Mouse (Mus musculus): ENCODE measurements at regions not wholly inside any gene's neighbourhood (a gene's known extent, or its start where the extent isn't known, plus 50 kb on each side); places are given as distances from the start of the nearest gene placed in this dataset.
"Not testable (repeated sequence)": the region's sequence is repeated elsewhere in the genome, so short reads cannot be mapped to it uniquely, and the experiment has no call there.

DNA sequence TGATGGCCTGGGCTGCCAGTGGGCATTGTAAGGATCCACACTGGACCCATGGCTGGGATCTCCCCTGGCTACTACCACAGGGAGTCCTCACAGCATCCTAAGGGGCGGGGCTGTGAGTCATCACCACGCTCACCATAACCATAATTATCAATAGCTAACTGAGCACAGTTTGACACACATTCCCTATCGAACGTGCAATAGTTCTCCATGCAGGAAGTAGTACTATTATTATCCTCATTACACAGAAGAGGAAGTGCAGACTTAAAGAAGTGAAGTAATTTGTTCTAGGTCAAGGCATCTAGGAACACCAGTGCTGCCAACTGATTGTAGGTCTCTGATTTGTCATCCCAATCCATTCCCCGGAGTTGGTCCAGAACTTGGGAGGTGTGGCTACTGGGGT lies 84.1 kb upstream of the Trim2 start:
- no peak for ATAC-seq

DNA sequence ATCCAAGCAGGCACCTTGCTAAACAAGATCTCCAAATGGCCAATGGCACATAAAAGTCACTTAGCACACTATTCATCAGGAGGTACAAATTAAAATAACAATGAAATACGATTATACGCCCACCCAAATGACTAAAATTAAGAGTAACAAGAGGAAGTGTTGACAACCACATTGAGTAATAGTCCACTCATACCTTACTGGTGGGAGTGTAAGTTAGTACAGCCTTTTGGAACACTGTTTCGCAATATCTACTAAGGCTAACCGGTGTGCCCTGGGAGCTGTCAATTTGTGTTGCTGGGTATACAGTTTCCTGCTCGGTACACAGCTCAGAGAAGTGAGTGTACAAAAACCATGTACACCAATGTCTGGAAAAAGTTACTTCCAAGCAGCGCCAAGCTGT lies 81.8 kb upstream of the Trim2 start:
- Histone ChIP-seq H3K4me1 (peaks cover 22% of the 10 kb centered on the region), H3K4me3 (no peak overlapping the region), H3K9me3 (replicated peaks) (no peaks in the 10 kb centered on the region), H3K4me2 (no peak overlapping the region), H3K9ac (no peak overlapping the region), H3K27ac (no peak overlapping the region), H3K36me3 (no peaks in the 10 kb centered on the region), H3K27me3 (replicated peaks) (no peaks in the 10 kb centered on the region)
- 55% methylated on average over 6 of the region's 6 CpGs for WGBS (ENCODE audit: insufficient replicate concordance)
- no peak for ATAC-seq

More for the DNA sequence above, 84.1 kb upstream of the Trim2 start:
- WGBS (ENCODE audit: insufficient replicate concordance): 60% methylated on average over 5 of the region's 5 CpGs
- Histone ChIP-seq H3K4me2 (no peak overlapping the region), H3K27ac (no peak overlapping the region), H3K27me3 (replicated peaks) (no peaks in the 10 kb centered on the region), H3K9me3 (replicated peaks) (no peaks in the 10 kb centered on the region), H3K36me3 (no peaks in the 10 kb centered on the region), H3K4me1 (peaks cover 9% of the 10 kb centered on the region), H3K9ac (no peak overlapping the region), H3K4me3 (no peak overlapping the region)

DNA sequence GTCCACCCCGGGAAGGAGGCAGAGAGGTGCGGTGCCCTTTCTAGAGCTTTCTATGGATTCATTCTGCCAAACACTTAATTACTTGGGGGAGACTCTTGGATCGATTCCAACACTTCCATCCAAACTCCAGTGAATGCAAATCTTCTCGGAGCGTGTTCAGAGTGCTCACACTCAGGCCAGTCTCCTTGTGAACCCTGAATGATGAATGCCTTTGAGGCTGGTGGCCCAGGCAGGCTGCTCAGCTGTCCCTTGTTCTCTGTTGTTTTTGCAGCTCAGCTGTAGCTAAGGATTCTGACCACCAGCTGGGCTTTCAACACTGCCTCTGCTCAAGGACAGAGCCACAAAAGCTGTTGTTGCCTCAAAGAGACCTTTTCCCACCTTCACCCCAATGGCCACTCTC lies 79.0 kb upstream of the Trim2 start:
- peak overlapping the region; percentile 45 for H3K27ac ChIP-seq
- H3K9me3 ChIP-seq (replicated peaks): no peaks in the 10 kb centered on the region
- no peak overlapping the region for H3K4me2 ChIP-seq
- no peak overlapping the region for H3K4me3 ChIP-seq
- peaks cover 47% of the 10 kb centered on the region for H3K4me1 ChIP-seq
- H3K27me3 ChIP-seq (replicated peaks): no peaks in the 10 kb centered on the region
- H3K36me3 ChIP-seq: no peaks in the 10 kb centered on the region
- 83% methylated on average over 5 of the region's 5 CpGs for WGBS (ENCODE audit: insufficient replicate concordance)
- H3K9ac ChIP-seq: no peak overlapping the region
- no peak for ATAC-seq

DNA sequence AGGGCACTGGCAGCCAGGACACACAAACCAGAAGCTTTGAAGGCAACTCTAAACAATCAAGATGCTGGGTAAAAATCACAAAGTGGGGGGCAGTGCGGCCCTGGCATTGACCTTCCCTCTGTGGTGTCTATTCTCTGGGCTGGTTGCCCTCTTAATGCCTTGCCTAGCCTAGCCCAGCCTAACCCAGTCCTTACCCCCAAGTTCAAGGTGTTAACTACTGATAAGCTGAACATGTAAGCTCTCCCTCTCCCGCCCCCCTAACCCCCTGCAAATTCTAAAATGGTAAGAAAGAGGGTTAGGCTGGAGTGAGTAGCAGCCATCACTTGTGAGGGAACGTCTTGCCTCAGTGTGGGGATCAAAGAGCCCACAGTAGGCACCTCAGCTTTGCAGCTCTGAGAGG lies 76.9 kb upstream of the Trim2 start:
- peak overlapping the region; percentile 89 for H3K27ac ChIP-seq
- ATAC-seq: peak; percentile 99

DNA sequence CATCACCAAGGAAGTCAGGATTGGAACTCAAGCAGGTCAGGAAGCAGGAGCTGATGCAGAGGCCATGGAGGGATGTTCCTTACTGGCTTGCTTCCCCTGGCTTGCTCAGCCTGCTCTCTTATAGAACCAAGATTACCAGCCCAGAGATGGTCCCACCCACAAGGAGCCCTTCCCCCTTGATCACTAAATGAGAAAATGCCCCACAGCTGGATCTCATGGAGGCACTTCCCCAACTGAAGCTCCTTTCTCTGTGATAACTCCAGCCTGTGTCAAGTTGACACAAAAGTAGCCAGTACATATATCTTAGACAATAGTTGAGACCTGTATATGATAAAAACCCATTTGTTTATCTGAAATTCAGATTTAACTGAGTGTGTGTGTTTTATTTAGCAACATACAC lies 76.4 kb upstream of the Trim2 start:
- Histone ChIP-seq H3K4me1 (peaks cover 65% of the 10 kb centered on the region), H3K27ac (peak overlapping the region; percentile 89), H3K4me2 (peak overlapping the region; percentile 67), H3K9ac (peak overlapping the region; percentile 54; the same call in 1 of the 2 replicates)
- H3K27me3 ChIP-seq (replicated peaks); H3K9me3 ChIP-seq (replicated peaks); H3K4me3 ChIP-seq; H3K36me3 ChIP-seq: not testable (repeated sequence)
- ATAC-seq: peak; percentile 58

More for the DNA sequence above, 76.9 kb upstream of the Trim2 start:
- WGBS (ENCODE audit: insufficient replicate concordance): 25% methylated on average over 3 of the region's 3 CpGs
- H3K27me3 ChIP-seq (replicated peaks): no peaks in the 10 kb centered on the region
- no peaks in the 10 kb centered on the region for H3K36me3 ChIP-seq
- H3K4me3 ChIP-seq: no peak overlapping the region
- no peaks in the 10 kb centered on the region for H3K9me3 ChIP-seq (replicated peaks)
- H3K4me1 ChIP-seq: peaks cover 62% of the 10 kb centered on the region
- H3K4me2 ChIP-seq: peak overlapping the region; percentile 67
- H3K9ac ChIP-seq: peak overlapping the region; percentile 54

DNA sequence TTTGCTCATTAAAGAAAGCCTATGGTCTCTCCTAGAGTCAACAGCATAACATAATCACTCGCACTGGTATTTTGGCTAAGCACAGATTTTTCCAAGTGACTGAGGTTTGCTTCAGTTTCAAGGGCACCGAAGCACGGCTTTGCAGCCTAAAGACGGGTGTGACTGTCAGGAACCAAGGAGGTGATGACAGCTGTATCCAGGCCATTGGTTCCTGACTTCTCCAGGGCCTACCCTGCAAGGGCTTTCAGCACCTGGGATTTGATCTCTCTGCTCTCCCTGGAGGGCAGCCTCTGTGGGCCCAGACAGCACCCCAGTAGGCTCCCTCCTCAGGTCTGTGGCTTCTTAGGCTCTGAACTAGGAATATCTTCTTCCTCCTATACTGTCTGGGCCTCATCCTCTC lies 75.3 kb upstream of the Trim2 start:
- Histone ChIP-seq H3K4me1 (peaks cover 65% of the 10 kb centered on the region), H3K4me3 (no peak overlapping the region), H3K9ac (peak overlapping the region; percentile 62; the same call in 1 of the 2 replicates), H3K27me3 (replicated peaks) (no peaks in the 10 kb centered on the region), H3K36me3 (no peaks in the 10 kb centered on the region), H3K4me2 (peak overlapping the region; percentile 46), H3K9me3 (replicated peaks) (no peaks in the 10 kb centered on the region), H3K27ac (peak overlapping the region; percentile 80)
- no peak for ATAC-seq
- 82% methylated on average over 4 of the region's 4 CpGs for WGBS (ENCODE audit: insufficient replicate concordance)

DNA sequence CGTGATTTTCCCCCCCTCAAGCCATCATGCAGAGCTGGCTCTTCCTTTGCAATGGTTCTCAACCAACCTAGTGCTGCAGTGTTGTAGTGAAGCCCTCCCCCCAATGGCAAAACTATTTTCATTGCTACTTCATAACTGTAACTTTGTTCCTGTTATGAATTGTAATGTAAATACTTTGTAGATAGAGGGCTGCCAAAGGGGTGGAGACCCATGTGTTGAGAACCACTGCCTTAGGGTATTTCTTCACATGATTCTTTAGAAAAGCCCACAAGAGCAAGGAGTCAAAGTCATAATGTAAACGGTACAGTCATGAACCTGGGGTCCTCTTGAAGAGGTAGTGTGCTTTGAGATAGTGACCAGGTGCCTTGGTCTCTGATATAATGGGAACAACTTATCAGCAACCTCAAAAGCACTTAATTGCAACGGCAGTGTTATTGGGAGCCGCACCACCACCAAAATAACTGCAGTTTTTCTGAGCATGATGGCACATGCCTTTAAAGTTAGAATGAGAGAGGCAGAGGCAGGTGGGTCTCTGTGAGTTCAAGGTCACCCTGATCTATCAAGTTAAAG lies 72.4 kb upstream of the Trim2 start:
- Histone ChIP-seq H3K36me3 (no peaks in the 10 kb centered on the region), H3K27ac (no peak overlapping the region), H3K4me2 (no peak overlapping the region), H3K9me3 (replicated peaks) (no peaks in the 10 kb centered on the region), H3K27me3 (replicated peaks) (no peaks in the 10 kb centered on the region), H3K4me1 (peaks cover 59% of the 10 kb centered on the region), H3K4me3 (no peak overlapping the region), H3K9ac (peak overlapping the region; percentile 18; the same call in 1 of the 2 replicates)
- no peak for ATAC-seq
- WGBS (ENCODE audit: insufficient replicate concordance): 37% methylated on average over 4 of the region's 4 CpGs

DNA sequence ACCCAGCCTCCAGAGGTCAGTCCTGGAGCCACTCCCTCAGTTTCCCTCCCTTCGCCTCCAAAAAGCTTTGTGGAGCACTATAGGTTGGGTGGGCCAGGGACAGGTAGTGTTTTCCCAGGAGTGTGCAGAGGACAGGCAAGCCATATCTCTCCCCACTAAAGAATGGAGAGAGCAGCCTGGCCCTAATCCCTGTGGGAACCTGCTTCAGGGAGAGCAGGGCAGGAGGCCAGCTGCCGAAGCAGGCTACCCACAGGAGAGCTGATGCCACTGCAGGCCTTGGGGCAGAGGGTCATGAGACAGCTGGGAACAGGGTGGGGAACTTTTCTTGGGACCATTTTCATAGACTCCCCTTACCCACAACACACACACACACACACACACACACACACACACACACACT lies 69.8 kb upstream of the Trim2 start:
- Histone ChIP-seq H3K9ac (no peak overlapping the region), H3K4me3 (no peak overlapping the region), H3K27me3 (replicated peaks) (no peaks in the 10 kb centered on the region), H3K4me1 (peaks cover 35% of the 10 kb centered on the region), H3K36me3 (no peaks in the 10 kb centered on the region), H3K4me2 (no peak overlapping the region), H3K27ac (no peak overlapping the region), H3K9me3 (replicated peaks) (no peaks in the 10 kb centered on the region)
- 76% methylated on average over 2 of the region's 2 CpGs for WGBS (ENCODE audit: insufficient replicate concordance)
- no peak for ATAC-seq

DNA sequence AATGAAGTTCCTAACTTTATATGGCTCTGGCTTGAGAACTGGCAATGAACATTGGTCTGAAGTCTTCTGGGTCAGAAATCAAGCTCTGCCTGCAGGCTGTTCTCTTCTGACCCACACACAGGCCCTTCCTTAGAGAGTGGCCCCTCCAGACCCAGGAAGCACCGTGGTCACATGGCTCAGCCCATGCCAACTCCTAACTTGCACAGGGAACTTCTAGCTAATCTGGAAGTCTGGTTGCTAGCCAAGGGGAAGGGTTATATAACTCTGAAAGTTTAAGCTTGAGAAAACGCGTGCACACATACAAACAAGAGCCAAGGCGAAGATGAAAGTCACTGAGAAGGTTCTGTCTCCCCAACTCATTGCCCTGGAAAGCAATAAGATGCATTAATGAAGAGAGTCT lies 69.2 kb upstream of the Trim2 start:
- no peak overlapping the region for H3K4me3 ChIP-seq
- H3K4me1 ChIP-seq: peaks cover 28% of the 10 kb centered on the region
- 60% methylated on average over 4 of the region's 4 CpGs for WGBS (ENCODE audit: insufficient replicate concordance)
- H3K27me3 ChIP-seq (replicated peaks): no peaks in the 10 kb centered on the region
- no peaks in the 10 kb centered on the region for H3K9me3 ChIP-seq (replicated peaks)
- ATAC-seq: no peak
- no peak overlapping the region for H3K9ac ChIP-seq
- no peak overlapping the region for H3K4me2 ChIP-seq
- no peaks in the 10 kb centered on the region for H3K36me3 ChIP-seq
- H3K27ac ChIP-seq: no peak overlapping the region

- no peak overlapping the region for H3K4me2 ChIP-seq
- H3K4me1 ChIP-seq: peaks cover 10% of the 10 kb centered on the region
- WGBS (ENCODE audit: insufficient replicate concordance): 55% methylated on average over 4 of the region's 4 CpGs
- H3K4me3 ChIP-seq: no peak overlapping the region
- no peak for ATAC-seq
- H3K9me3 ChIP-seq (replicated peaks): no peaks in the 10 kb centered on the region
- H3K27me3 ChIP-seq (replicated peaks): no peaks in the 10 kb centered on the region
- H3K36me3 ChIP-seq: no peaks in the 10 kb centered on the region
- no peak overlapping the region for H3K9ac ChIP-seq
- H3K27ac ChIP-seq: no peak overlapping the region
Measured at GRCm38 (mm10) chr3:84371842-84372241, 65.2 kb upstream of the Trim2 start.

DNA sequence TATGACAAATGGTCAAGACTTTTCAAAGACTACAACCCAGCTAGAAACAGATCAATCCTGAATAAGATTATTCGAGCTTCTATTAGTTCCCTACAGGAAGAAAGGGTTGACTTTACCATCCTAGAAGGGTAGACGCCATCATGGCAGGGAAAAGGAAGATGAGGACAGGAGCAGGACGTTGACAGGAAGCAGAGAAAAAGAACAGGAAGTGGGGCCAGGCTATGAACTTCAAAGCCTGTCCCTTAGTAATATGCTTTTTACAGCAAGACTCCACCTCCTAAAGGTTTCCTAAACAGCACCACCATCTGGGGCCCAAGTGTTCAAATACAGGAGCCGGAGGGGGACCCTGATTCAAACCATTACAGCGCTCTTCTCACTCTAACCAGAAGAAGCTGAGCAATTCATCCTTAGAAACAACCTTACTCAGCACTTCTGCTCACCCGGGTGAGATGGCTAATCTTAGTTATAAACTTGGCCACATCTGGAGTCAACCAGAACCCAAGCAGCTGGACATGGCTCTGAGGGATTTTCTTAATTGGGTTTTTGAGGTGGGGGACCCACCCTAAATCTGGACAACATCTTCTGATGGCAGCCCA lies 60.6 kb upstream of the Trim2 start:
- H3K4me1 ChIP-seq: no peaks in the 10 kb centered on the region
- H3K9me3 ChIP-seq (replicated peaks): no peaks in the 10 kb centered on the region
- H3K9ac ChIP-seq: no peak overlapping the region
- H3K4me3 ChIP-seq: no peak overlapping the region
- 58% methylated on average over 6 of the region's 6 CpGs for WGBS (ENCODE audit: insufficient replicate concordance)
- no peaks in the 10 kb centered on the region for H3K36me3 ChIP-seq
- no peak overlapping the region for H3K4me2 ChIP-seq
- no peak overlapping the region for H3K27ac ChIP-seq
- no peak for ATAC-seq
- no peaks in the 10 kb centered on the region for H3K27me3 ChIP-seq (replicated peaks)

DNA sequence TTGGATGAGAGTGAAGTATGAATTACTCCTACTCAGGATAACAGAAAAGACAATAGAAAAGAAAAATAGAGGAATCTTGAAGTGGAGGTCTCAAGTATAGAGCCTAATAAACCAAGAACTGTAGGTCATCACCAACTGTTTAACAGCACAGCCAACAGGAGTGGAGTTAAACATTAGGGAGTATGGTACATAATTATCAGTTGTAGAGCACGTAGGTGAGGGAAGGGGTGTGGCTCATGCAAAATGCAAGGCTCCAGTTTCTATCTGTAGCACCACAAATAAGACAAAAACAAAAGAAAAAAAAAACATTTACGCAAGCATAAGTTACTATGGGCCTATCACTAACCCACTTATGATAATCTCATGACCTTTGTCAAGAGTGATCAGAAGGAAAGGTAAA lies 52.0 kb upstream of the Trim2 start:
- no peak overlapping the region for H3K9ac ChIP-seq

DNA sequence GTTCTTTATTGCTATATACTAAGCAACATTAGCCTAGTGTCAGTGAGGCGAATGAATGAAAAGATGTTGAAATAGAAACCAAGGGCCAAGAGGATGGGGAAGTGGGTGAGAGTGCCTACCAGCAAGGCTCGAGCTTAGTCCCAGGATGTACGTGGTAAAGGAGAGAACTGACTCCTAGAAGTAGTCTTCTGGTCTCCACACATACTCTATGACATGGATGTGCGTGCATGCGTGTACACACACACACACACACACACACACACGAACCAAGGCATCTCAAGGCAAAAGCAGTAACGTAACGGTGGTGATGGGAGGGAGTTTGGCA lies 50.0 kb upstream of the Trim2 start:
- no peak overlapping the region for H3K27ac ChIP-seq
- no peaks in the 10 kb centered on the region for H3K36me3 ChIP-seq
- H3K9ac ChIP-seq: no peak overlapping the region
- 76% methylated on average over 8 of the region's 8 CpGs for WGBS (ENCODE audit: insufficient replicate concordance)
- no peak for ATAC-seq
- no peak overlapping the region for H3K4me2 ChIP-seq
- H3K4me3 ChIP-seq: no peak overlapping the region
- peaks cover 2% of the 10 kb centered on the region; the same call in 1 of the 2 replicates for H3K27me3 ChIP-seq (replicated peaks)
- no peaks in the 10 kb centered on the region for H3K9me3 ChIP-seq (replicated peaks)
- H3K4me1 ChIP-seq: peaks cover 33% of the 10 kb centered on the region

More for the DNA sequence above, 52.0 kb upstream of the Trim2 start:
- WGBS (ENCODE audit: insufficient replicate concordance): 49% methylated on average over 2 of the region's 2 CpGs
- no peaks in the 10 kb centered on the region for H3K9me3 ChIP-seq (replicated peaks)
- ATAC-seq: peak; percentile 81
- no peak overlapping the region for H3K4me2 ChIP-seq
- no peaks in the 10 kb centered on the region for H3K27me3 ChIP-seq (replicated peaks)
- H3K36me3 ChIP-seq: no peaks in the 10 kb centered on the region
- no peak overlapping the region for H3K27ac ChIP-seq
- peaks cover 22% of the 10 kb centered on the region for H3K4me1 ChIP-seq
- H3K4me3 ChIP-seq: no peak overlapping the region

Data from liver, embryonic 12.5 days (tissue).